Mouse (Mus musculus) MEL (cell line): ENCODE data around the gene Itga9. TPM values are rescaled to one million over a fixed set of nuclear protein-coding genes. Genes with fewer than 3 reads are reported as not detected.

ENCODE experiments used
- DNase-seq: peaks from one replicate; pipeline ENCODE4 v3.0.0; 2011; ENCODE audit warnings: low read depth, low spot score
- H3K27ac ChIP-seq: 2 replicates; pipeline ENCODE4 v1.5.1; 2012; ENCODE audit warnings: low read depth, mild to moderate bottlenecking, control low read depth, low read length, moderate library complexity; ENCODE audit not compliant: control insufficient read depth
- H3K27me3 ChIP-seq, 2 experiments: fragments of 150-350 bp in 1 of 2; sonication (generic) in 1 of 2; 2 replicates each; pipeline ENCODE4 v1.6.1; 2012; ENCODE audit warnings: low read length in 2 of 2, mild to moderate bottlenecking in 2 of 2, improper control_type of control experiment in 1 of 2, moderate library complexity in 1 of 2; ENCODE audit not compliant: insufficient read depth in 2 of 2, control insufficient read depth in 1 of 2
- H3K36me3 ChIP-seq, 2 experiments: 2 replicates each; pipeline ENCODE4 v1.6.1; 2012 to 2014; ENCODE audit warnings: low read length in 2 of 2, improper control_type of control experiment in 1 of 2, inconsistent platforms in 1 of 2, mild to moderate bottlenecking in 1 of 2; ENCODE audit not compliant: insufficient read depth in 2 of 2, control insufficient read depth in 1 of 2
- H3K4me1 ChIP-seq, 2 experiments: fragments of 150-350 bp in 1 of 2; sonication (generic) in 1 of 2; 2 replicates each; pipeline ENCODE4 v1.6.1; 2012; ENCODE audit warnings: low read length in 2 of 2, improper control_type of control experiment in 1 of 2, mild to moderate bottlenecking in 1 of 2; ENCODE audit not compliant: insufficient read depth in 2 of 2, control insufficient read depth in 1 of 2
- H3K4me3 ChIP-seq, 2 experiments: fragments of 150-350 bp in 1 of 2; sonication (generic) in 1 of 2; 2 replicates each; pipeline ENCODE4 v1.5.1; 2012; ENCODE audit warnings: low read depth in 2 of 2, low read length in 2 of 2, mild to moderate bottlenecking in 2 of 2, moderate library complexity in 2 of 2, control low read depth in 1 of 2, improper control_type of control experiment in 1 of 2; ENCODE audit not compliant: control insufficient read depth in 1 of 2, insufficient read depth in 1 of 2
- H3K79me2 ChIP-seq: 2 replicates; pipeline ENCODE4 v1.6.1; 2012; ENCODE audit warnings: mild to moderate bottlenecking, low read length, moderate library complexity; ENCODE audit not compliant: control insufficient read depth, poor library complexity, insufficient read depth
- H3K9ac ChIP-seq: 2 replicates; pipeline ENCODE4 v1.6.1; 2012; ENCODE audit warnings: low read depth, mild to moderate bottlenecking, control low read depth, low read length, moderate library complexity; ENCODE audit not compliant: control insufficient read depth, poor library complexity, severe bottlenecking
- H3K9me3 ChIP-seq: fragments of 150-350 bp; sonication (generic); replicated peaks from 2 replicates; pipeline ENCODE4 v1.6.1; 2012; ENCODE audit warnings: mild to moderate bottlenecking, low read length, improper control_type of control experiment, moderate library complexity; ENCODE audit not compliant: insufficient read depth
- BHLHE40 ChIP-seq: IDR thresholded peaks from 2 replicates; pipeline ENCODE4 v1.6.1; 2012; ENCODE audit warnings: low read depth, mild to moderate bottlenecking, inconsistent platforms, low read length, improper control_type of control experiment, borderline replicate concordance
- E2F4 ChIP-seq: IDR thresholded peaks from 2 replicates; pipeline ENCODE4 v1.6.1; 2011; ENCODE audit warnings: low read depth, low read length, improper control_type of control experiment, borderline replicate concordance
- ELF1 ChIP-seq: IDR thresholded peaks from 2 replicates; pipeline ENCODE4 v1.6.1; 2014; ENCODE audit warnings: low read depth, mild to moderate bottlenecking, inconsistent platforms, low read length, improper control_type of control experiment, moderate library complexity
- EP300 ChIP-seq, 2 experiments: IDR thresholded peaks; 2 replicates each; pipeline ENCODE4 v1.6.1; 2011; ENCODE audit warnings: improper control_type of control experiment in 2 of 2, low read length in 2 of 2, low read depth in 1 of 2, mild to moderate bottlenecking in 1 of 2
- ETS1 ChIP-seq: IDR thresholded peaks from 2 replicates; pipeline ENCODE4 v1.6.1; 2012; ENCODE audit warnings: low read depth, mild to moderate bottlenecking, inconsistent platforms, low read length, improper control_type of control experiment, moderate library complexity
- JUND ChIP-seq: IDR thresholded peaks from 2 replicates; pipeline ENCODE4 v1.6.1; 2011; ENCODE audit warnings: low read depth, mild to moderate bottlenecking, improper control_type of control experiment, low read length
- KAT2A ChIP-seq: conservative IDR thresholded peaks from 2 replicates; pipeline ENCODE4 v1.6.1; 2012; ENCODE audit warnings: low read depth, low read length, improper control_type of control experiment, inconsistent platforms
- MAFK ChIP-seq: IDR thresholded peaks from 2 replicates; pipeline ENCODE4 v1.6.1; 2011; ENCODE audit warnings: low read depth, mild to moderate bottlenecking, low read length, improper control_type of control experiment, borderline replicate concordance
- MYC ChIP-seq: IDR thresholded peaks from 2 replicates; pipeline ENCODE4 v1.6.1; 2011; ENCODE audit warnings: low read depth, mild to moderate bottlenecking, low read length, improper control_type of control experiment, moderate library complexity
- NELFE ChIP-seq: IDR thresholded peaks from 2 replicates; pipeline ENCODE4 v1.6.1; 2011; ENCODE audit warnings: low read depth, low read length, improper control_type of control experiment
- NRF1 ChIP-seq: IDR thresholded peaks from 2 replicates; pipeline ENCODE4 v1.6.1; 2014; ENCODE audit warnings: low read depth, mild to moderate bottlenecking, inconsistent platforms, low read length, improper control_type of control experiment, moderate library complexity; ENCODE audit not compliant: poor library complexity, insufficient read depth, severe bottlenecking
- POLR2A ChIP-seq, 2 experiments: IDR thresholded peaks; 2 replicates each; pipeline ENCODE4 v1.6.1; 2011 to 2012; ENCODE audit warnings: low read length in 2 of 2, mild to moderate bottlenecking in 2 of 2, control low read depth in 1 of 2, improper control_type of control experiment in 1 of 2, low read depth in 1 of 2, moderate library complexity in 1 of 2; ENCODE audit not compliant: control insufficient read depth in 1 of 2, insufficient read depth in 1 of 2, poor library complexity in 1 of 2
- POLR2AphosphoS5 ChIP-seq: IDR thresholded peaks from 2 replicates; pipeline ENCODE4 v1.6.1; 2012; ENCODE audit warnings: low read depth, borderline replicate concordance, mild to moderate bottlenecking, inconsistent platforms, low read length, moderate library complexity, mixed read lengths
- RAD21 ChIP-seq: IDR thresholded peaks from 2 replicates; pipeline ENCODE4 v1.6.1; 2011; ENCODE audit warnings: mild to moderate bottlenecking, low read depth, low read length, improper control_type of control experiment
- RCOR1 ChIP-seq: IDR thresholded peaks from 2 replicates; pipeline ENCODE4 v1.6.1; 2012; ENCODE audit warnings: low read depth, mild to moderate bottlenecking, inconsistent platforms, low read length, improper control_type of control experiment
- SIN3A ChIP-seq: IDR thresholded peaks from 2 replicates; pipeline ENCODE4 v1.6.1; 2012; ENCODE audit warnings: low read length, improper control_type of control experiment, inconsistent platforms
- SMC3 ChIP-seq: IDR thresholded peaks from 2 replicates; pipeline ENCODE4 v1.6.1; 2011; ENCODE audit warnings: low read depth, low read length, improper control_type of control experiment
- TAL1 ChIP-seq: IDR thresholded peaks from 2 replicates; pipeline ENCODE4 v1.6.1; 2012; ENCODE audit warnings: mild to moderate bottlenecking, inconsistent platforms, low read length, moderate library complexity, mixed read lengths
- UBTF ChIP-seq: IDR thresholded peaks from 2 replicates; pipeline ENCODE4 v1.6.1; 2012; ENCODE audit warnings: low read depth, mild to moderate bottlenecking, inconsistent platforms, low read length, improper control_type of control experiment, moderate library complexity, borderline replicate concordance; ENCODE audit not compliant: insufficient read depth
- USF2 ChIP-seq, 2 experiments: IDR thresholded peaks; 2 replicates each; pipeline ENCODE4 v1.6.1; 2011 to 2012; ENCODE audit warnings: improper control_type of control experiment in 2 of 2, low read length in 2 of 2, borderline replicate concordance in 1 of 2, inconsistent platforms in 1 of 2, low read depth in 1 of 2, mild to moderate bottlenecking in 1 of 2; ENCODE audit not compliant: insufficient read depth in 1 of 2
- ZC3H11A ChIP-seq: IDR thresholded peaks from 2 replicates; pipeline ENCODE4 v1.6.1; 2012; ENCODE audit warnings: low read depth, mild to moderate bottlenecking, inconsistent platforms, low read length, improper control_type of control experiment
- ZMIZ1 ChIP-seq: IDR thresholded peaks from 2 replicates; pipeline ENCODE4 v1.6.1; 2012; ENCODE audit warnings: low read depth, mild to moderate bottlenecking, inconsistent platforms, low read length, improper control_type of control experiment, moderate library complexity
- polyA plus RNA-seq, 2 experiments: library from polyadenylated mRNA; stranded (reverse) in 1 of 2; unstranded in 1 of 2; fragments of >175 nt in 1 of 2; fragments of >200 nt in 1 of 2; gene quantifications; 2 replicates each; pipeline versions ENCODE4 v1.2.1 to v1.2.4; 2012; ENCODE audit warnings: low replicate concordance in 2 of 2, low read depth in 1 of 2; ENCODE audit not compliant: insufficient read length in 2 of 2, insufficient read depth in 1 of 2, missing spikeins in 1 of 2
- total RNA-seq: library from RNA; depleted of rRNA; stranded (reverse); fragments of 300-350 nt; gene quantifications from 2 replicates; pipeline ENCODE4 v1.2.3, GENCODE M21; 2012

Gene Itga9
- total and polyA plus RNA-seq, 3 experiments: 0.19 to 0.21 TPM; not detected in 1

DNA sequence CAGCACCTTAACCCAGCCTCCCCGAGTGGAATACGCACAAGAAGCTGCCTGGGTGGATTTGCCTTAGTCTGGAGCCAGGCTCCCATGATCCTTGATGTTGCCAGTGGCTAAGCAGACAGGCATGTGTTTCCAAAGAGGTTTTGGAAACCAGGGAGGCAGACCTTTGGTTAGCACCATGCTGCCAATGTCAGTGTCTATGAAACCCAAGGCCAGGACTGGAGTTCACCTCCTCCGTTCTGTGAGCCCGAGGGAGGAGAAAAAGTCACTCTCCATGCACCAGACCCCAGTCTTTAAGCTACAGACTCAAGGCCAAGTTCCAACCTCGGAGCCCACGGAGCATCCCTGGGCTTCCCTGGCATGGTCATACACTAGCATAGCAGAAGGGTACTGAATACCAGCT lies 15.2 kb downstream of the Itga9 start:
- DNase-seq: no peak
- no peaks in the 10 kb centered on the region for H3K4me1 ChIP-seq
- H3K9me3 ChIP-seq: no peaks in the 10 kb centered on the region
- H3K27ac ChIP-seq: no peak overlapping the region
- no peak for TF ChIP-seq BHLHE40
- no peak for TF ChIP-seq RAD21
- no peak for TF ChIP-seq NELFE
- TF ChIP-seq POLR2A (IDR thresholded peaks at IDR 0.05; ENCODE audit: control insufficient read depth in 1 of 2, insufficient read depth in 1 of 2, low read depth in 1 of 2, low read length in 2 of 2, poor library complexity in 1 of 2): no peak
- TF ChIP-seq SMC3: no peak
- TF ChIP-seq JUND: no peak
- no peak for TF ChIP-seq KAT2A
- H3K4me3 ChIP-seq: no peak overlapping the region
- no peaks in the 10 kb centered on the region for H3K79me2 ChIP-seq
- no peaks in the 10 kb centered on the region for H3K27me3 ChIP-seq
- no peak overlapping the region for H3K9ac ChIP-seq
- H3K36me3 ChIP-seq: no peaks in the 10 kb centered on the region

DNA sequence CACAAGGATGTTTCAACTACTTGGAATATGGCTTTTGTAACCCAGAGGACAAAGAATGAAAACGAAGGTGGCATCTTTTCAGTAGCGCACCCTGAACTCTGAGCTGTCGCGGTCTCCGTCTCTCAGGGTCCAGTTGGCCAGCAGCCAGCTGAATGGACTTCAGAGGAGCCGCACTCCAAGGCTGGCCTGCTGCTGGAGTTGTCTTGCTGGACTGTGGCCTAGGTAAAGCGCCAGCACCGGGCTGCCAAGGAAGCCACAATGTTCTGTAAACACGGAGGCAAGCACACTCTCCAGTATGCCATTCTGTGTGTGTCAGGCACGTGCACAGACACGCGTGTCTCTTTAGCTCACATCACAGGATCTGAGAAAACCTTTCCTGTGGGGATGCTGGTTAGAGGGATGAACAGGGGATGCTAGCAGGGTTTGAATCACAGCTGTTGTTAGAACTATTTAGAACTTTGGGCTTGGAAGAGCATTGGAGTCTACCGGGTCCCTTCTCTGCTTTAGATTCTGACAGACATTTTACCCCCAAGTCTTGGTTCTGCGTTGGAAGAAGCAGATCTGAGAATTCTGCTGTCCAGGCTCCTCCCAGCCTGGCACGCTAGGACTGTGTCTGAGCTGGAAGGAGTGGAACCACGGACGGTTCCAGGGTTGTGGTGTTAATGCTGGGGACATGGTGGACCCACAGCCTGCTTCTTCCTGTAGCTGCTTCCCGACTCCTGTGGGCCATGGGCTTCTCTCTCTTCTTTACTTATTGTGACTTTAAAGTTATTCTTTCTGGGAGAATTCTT lies 16.1 kb downstream of the Itga9 start:
- no peak for DNase-seq
- TF ChIP-seq POLR2AphosphoS5 (no peak), ETS1 (no peak), RCOR1 (no peak), KAT2A (no peak), TAL1 (no peak), SIN3A (no peak), MAFK (no peak), ZMIZ1 (no peak), UBTF (no peak), BHLHE40 (no peak), ELF1 (no peak), E2F4 (no peak), NRF1 (no peak), MYC (no peak), EP300 (IDR thresholded peaks at IDR 0.05; ENCODE audit: low read depth in 1 of 2, low read length in 2 of 2) (no peak), USF2 (IDR thresholded peaks at IDR 0.05; ENCODE audit: borderline replicate concordance in 1 of 2, insufficient read depth in 1 of 2, low read depth in 1 of 2, low read length in 2 of 2) (no peak), ZC3H11A (no peak), POLR2A (IDR thresholded peaks at IDR 0.05; ENCODE audit: control insufficient read depth in 1 of 2, insufficient read depth in 1 of 2, low read depth in 1 of 2, low read length in 2 of 2, poor library complexity in 1 of 2) (no peak)
- no peaks in the 10 kb centered on the region for H3K9me3 ChIP-seq
- H3K79me2 ChIP-seq: no peaks in the 10 kb centered on the region
- H3K4me1 ChIP-seq: no peaks in the 10 kb centered on the region
- no peaks in the 10 kb centered on the region for H3K27me3 ChIP-seq
- H3K36me3 ChIP-seq: no peaks in the 10 kb centered on the region
- no peak overlapping the region for H3K4me3 ChIP-seq
- H3K27ac ChIP-seq: no peak overlapping the region
- no peak overlapping the region for H3K9ac ChIP-seq
